Mouse (Mus musculus) heart, postnatal 4 days (tissue): Measurements from ENCODE around the gene Prcp. TPM values are rescaled to one million over a fixed set of nuclear protein-coding genes. Genes with fewer than 3 reads are reported as not detected.

Source experiments
- DNase-seq: peaks from one replicate; pipeline ENCODE4 v3.0.0; 2021
- total RNA-seq, 2 experiments: library from RNA; stranded (reverse); gene quantifications; 2 replicates each; pipeline ENCODE4 v1.2.3; 2021

Gene Prcp
- total RNA-seq, result 10 to 100 TPM; 51.6 to 52.0 TPM

DNA sequence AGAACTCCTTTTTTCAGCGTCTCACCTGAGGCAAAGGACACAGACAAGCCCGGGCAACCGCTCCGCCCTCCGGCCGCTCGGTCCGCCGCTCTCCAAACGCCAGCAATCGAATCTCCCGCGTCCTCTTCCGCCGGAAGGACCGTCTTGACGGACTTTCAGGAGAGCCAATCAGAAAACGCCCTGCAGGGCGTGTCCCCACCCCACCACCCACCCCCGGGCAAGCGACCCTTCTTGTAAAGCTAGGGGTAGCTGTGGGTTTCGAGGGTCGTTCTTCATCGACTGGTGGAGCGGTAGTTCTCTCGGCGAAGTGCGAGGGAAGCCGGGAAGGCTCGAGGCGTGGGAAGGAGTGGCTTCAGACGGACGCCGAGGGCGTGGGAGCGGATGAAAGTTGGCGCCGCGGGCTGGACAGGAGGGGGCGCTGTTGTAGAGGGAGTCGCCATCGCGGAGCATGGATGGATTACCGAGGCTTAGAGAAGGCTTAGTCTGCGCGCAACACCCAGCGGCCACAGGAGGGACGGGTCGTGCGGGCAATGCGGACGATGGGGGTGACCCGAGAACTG is at the start of gene Prcp, which contains the start of gene Ddias:
Gene Prcp, plus strand, starts transcription at position 355 of the 560 bp plus-strand sequence.
Gene Ddias, minus strand, starts transcription at position 132 of the 560 bp plus-strand sequence.
- peak; percentile 97 for DNase-seq

- DNase-seq, result no peak
Observed at GRCm38 (mm10) chr7:92826248-92826647, 48.0 kb upstream of the Prcp start.

DNA sequence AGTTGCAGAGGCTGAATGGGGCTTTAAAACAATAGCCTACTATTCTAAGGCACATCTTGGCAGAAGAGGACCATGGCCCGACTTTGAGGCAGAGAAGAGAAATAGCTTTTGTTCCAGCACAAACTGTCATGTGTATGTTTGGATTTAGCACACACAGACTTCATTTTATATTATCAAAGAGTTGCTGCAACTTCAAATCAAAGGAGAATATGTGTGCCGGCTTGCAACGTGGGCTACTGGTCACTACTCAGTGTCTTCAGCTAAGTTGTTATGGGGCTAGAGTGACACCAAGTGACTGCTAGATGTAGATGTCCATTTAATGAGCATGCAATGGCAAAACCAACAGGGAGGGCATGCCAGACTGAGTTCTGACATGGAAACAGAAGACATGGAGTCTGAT is 46.3 kb upstream of the Prcp start:
- peak; percentile 28 for DNase-seq

- no peak for DNase-seq
Observed at GRCm38 (mm10) chr7:92832395-92832794, 41.9 kb upstream of the Prcp start.

- no peak for DNase-seq
Observed at GRCm38 (mm10) chr7:92834391-92834790, 39.9 kb upstream of the Prcp start.

DNA sequence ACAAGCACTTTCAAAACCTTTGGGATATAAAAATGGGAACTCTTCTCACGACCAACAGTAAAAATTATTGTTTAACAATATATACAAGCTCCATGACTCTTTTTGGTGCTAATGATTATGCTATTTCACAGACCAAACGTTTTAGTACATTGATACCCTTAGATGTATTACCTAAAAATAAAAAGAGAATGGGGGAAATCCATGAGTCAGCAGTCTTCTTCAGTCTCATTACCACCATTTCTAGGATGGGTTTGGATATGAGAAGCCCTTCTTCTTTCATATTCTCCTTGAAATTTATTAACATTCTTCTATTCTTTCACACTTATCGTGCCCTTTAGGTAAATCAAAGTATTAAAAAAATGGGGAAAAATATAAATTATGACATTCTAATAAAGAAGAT is 37.8 kb upstream of the Prcp start:
- no peak for DNase-seq

GRCm38 (mm10) chr7:92837226-92837625 is 37.0 kb upstream of the Prcp start:
- DNase-seq, result no peak

DNA sequence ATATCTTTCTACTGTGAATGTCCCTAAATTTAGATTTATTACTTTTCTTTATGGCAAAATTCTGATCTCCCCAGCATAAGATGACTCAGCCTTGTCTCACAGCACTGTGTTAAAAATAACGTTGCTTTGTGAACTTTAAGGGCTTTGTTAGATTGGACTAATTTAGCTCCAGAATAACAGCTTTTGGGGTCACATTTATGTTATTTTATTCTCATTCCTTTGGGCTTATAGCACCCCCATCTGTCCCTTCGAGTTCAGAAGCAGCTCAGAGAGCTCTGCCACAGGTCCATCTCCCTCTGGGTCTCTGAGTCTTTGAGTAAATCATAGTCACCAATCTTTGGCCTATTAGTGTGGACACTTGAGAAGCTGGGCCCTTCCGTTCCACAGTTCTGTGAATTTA is 36.4 kb upstream of the Prcp start:
- no peak for DNase-seq

- no peak for DNase-seq
Observed at GRCm38 (mm10) chr7:92842254-92842653, 32.0 kb upstream of the Prcp start.

- no peak for DNase-seq
Observed at GRCm38 (mm10) chr7:92848246-92848645, 26.0 kb upstream of the Prcp start.

GRCm38 (mm10) chr7:92866526-92866925 is 7.7 kb upstream of the Prcp start:
- no peak for DNase-seq

GRCm38 (mm10) chr7:92870161-92870560 is 4.1 kb upstream of the Prcp start:
- DNase-seq, result no peak

DNA sequence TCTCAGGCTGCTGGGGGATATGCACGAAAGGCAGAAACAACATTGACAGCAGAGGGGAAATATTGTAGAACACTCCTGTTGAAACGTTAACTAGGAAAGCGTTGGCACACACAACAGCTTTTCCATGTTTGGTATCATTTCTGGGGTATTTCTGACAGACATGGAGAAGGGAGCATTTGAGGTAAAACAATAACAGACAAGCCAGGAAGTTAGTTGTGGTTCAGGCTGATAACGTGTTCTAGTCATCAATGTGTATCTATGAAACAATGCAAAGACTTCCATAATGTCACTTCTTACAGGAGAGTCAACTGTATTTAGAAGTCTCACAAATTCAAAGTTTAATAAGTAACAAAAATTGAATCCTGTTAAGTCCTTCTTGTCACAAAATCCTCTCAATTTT is 2.7 kb upstream of the Prcp start:
- DNase-seq, result no peak

DNA sequence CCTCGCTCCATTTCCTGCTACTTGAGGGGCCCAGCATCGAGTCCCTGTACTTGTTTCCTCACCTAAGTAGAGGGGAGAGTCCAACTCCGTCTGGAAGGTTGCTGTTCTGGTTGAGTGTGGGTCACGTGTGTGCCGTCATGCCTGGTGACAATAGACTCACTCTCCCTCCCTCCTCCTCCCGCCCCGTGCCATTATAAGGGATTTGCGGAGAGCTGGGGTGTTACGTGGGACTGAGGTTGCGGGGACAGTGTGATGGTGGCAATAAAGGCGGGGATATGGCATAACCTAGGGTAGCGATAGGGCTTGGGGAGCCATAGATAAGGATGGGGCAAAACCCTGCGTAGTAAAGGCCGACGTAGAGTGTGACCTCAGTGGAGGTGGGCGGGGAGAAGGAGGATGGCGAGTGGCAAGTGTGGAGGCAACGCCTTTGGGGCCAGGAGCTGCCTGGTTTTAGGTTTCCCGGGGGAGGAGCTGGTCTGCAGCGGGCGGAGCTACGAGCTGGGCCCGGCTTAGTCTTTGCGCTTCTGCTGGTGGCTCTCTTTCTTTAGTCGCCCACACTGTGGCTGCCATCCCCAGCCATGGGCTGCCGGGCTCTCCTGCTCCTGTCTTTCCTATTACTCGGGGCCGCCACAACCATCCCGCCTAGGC is 615 bp downstream of the Prcp start:
- peak; percentile 88 for DNase-seq

GRCm38 (mm10) chr7:92876066-92876465 is 1.8 kb downstream of the Prcp start:
- DNase-seq, result peak; percentile 18

DNA sequence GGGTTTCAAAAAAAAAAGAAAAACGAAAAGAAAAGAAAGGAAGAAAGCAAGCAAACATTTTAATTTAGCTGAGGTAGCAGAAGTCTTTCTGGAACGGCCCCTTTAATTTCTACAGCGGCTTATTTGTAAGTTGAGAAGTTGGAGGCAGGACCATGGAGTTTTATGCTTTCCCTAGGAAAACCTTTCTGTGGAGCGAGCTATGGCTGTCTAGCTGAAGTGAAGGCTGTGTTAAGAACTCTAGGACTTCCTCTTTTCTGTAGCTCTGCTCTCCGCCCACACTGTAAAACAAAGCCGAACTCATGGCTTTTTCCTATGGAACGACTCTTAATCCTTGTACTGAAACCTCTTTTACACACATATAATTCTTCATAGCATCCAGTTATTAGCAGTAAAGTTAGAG is 2.3 kb downstream of the Prcp start:
- DNase-seq, result no peak

GRCm38 (mm10) chr7:92878575-92879285 is 4.5 kb downstream of the Prcp start:
- no peak for DNase-seq

DNA sequence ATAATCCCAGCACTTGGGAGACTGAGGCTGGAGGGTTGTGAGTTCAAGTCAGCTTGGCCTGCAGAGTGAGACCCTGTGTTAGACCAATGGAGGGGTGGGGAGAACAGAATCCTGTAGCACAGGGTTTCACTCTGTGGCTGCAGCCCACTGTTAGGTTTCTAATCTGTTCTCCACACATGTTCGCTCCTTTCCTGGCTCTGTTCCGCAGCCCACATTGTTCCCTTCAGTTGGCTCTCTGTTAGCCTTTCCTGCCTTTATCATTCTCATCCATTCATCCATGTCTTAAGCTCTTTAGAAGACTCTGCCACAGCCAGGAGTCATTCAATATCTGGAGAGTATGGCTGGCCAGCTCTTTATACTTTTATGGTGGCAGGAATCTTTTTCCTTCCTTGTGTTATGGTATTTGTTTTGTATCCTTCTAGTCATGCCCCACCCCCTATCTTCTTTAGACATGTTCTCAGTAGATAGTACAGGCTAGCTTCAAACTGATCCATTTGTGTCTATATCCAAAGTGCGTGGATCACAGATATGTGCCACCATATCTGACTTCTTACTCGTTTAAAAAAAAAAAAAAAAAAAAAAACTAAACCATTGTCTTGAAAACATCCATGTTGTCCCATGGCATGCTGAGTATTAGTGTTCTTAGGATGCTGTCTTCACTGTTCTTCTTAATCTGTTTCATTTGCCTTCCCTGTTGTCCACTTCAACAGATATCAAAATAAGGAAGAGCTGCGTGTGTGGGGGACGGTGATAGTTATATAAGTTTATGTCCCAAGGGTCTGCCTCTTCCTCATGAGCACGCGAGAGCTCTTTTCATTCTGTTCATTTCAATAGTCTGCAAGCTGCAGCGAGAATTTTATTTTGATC is 9.8 kb downstream of the Prcp start:
- DNase-seq, result peak; percentile 33

GRCm38 (mm10) chr7:92884998-92885660 is 10.9 kb downstream of the Prcp start:
- DNase-seq, result no peak

- no peak for DNase-seq
Observed at GRCm38 (mm10) chr7:92886801-92887200, 12.5 kb downstream of the Prcp start.

- no peak for DNase-seq
Observed at GRCm38 (mm10) chr7:92887230-92887629, 13.0 kb downstream of the Prcp start.

DNA sequence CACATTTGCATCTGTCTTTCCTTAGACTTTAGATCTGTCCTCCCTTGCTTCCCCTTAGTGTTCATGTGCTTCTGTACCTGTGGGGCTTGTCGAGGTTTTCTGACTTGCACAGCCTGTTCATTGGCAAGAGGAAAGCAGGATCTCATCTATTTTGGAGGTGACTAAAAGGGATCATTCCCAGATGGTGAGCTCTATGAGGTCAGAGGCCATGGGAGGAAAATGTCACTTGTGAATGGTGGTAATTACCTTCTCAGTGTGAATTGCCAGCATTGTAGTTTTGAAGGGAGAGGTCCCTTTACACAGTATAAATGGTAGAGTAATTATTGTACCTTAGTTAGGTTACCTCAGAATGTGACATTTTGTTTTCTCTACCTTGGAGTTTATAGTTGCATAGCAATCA is 15.9 kb downstream of the Prcp start:
- no peak for DNase-seq
